Mouse (Mus musculus) heart, adult 2 months (tissue): ENCODE measurements around the gene Mybl2. TPM values are rescaled to one million over a fixed set of nuclear protein-coding genes. Genes with fewer than 3 reads are reported as not detected.
A peak's percentile ranks its signal among the peaks of the same experiment; 100 is the strongest.

Source experiments
- DNase-seq, 2 experiments: peaks; one replicate each; pipeline ENCODE4 v3.0.0; 2021
- H3K27ac ChIP-seq: fragments of 200-600 bp; 2 replicates; pipeline ENCODE4 v1.8.1; 2022
- H3K27me3 ChIP-seq: fragments of 200-500 bp; 2 replicates; pipeline ENCODE4 v1.6.1; 2012; ENCODE audit warnings: mild to moderate bottlenecking, low read length, inconsistent platforms, mixed read lengths; ENCODE audit not compliant: control insufficient read depth, insufficient read depth
- H3K36me3 ChIP-seq: fragments of 200-500 bp; 2 replicates; pipeline ENCODE4 v1.6.1; 2012; ENCODE audit warnings: low read length, inconsistent platforms; ENCODE audit not compliant: control insufficient read depth, insufficient read depth
- H3K4me1 ChIP-seq: fragments of 200-500 bp; 2 replicates; pipeline ENCODE4 v1.6.1; 2011; ENCODE audit warnings: low read length; ENCODE audit not compliant: control insufficient read depth, insufficient read depth
- H3K4me3 ChIP-seq: fragments of 200-600 bp; 2 replicates; pipeline ENCODE4 v1.8.1; 2022
- H3K79me2 ChIP-seq: fragments of 200-500 bp; replicated peaks from 2 replicates; pipeline ENCODE4 v1.6.1; 2012; ENCODE audit warnings: mild to moderate bottlenecking, inconsistent platforms, low read length, moderate library complexity, mixed read lengths; ENCODE audit not compliant: control insufficient read depth, insufficient read depth
- H3K9ac ChIP-seq: fragments of 200-500 bp; 2 replicates; pipeline ENCODE4 v1.6.1; 2012; ENCODE audit warnings: low read depth, mild to moderate bottlenecking, control low read depth, inconsistent platforms, low read length, mixed read lengths
- CTCF ChIP-seq: fragments of 200-600 bp; IDR thresholded peaks from 2 replicates; pipeline ENCODE4 v1.8.1; 2022; ENCODE audit warnings: antibody characterized with exemption, mild to moderate bottlenecking, moderate library complexity
- EP300 ChIP-seq: fragments of 200-500 bp; IDR thresholded peaks from 2 replicates; pipeline ENCODE4 v1.6.1; 2011; ENCODE audit warnings: low read depth, low read length, control low read depth; ENCODE audit not compliant: insufficient read depth
- POLR2A ChIP-seq: fragments of 200-500 bp; IDR thresholded peaks from 2 replicates; pipeline ENCODE4 v1.6.1; 2011; ENCODE audit warnings: mild to moderate bottlenecking, low read depth, low read length, control low read depth; ENCODE audit not compliant: insufficient read depth
- WGBS: fragments of 180-500 bp; shearing (Covaris S2); methylation state at CpG from one replicate; pipeline ENCODE4 v1.1.7; 2018; 5-methylcytosine and 5-hydroxymethylcytosine counted together
- intact Hi-C: fragments of 180-260 bp; cut with DNase I; formaldehyde crosslinking; loops from one replicate; pipeline ENCODE4 v1.15.1; 2025
- polyA plus RNA-seq: library from polyadenylated mRNA; depleted of rRNA; stranded (reverse); fragments of >200 nt; gene quantifications from 2 replicates; pipeline ENCODE4 v1.2.3, GENCODE M21; 2012
- total RNA-seq, 2 experiments: library from RNA; stranded (reverse); gene quantifications; 2 replicates each; pipeline ENCODE4 v1.2.3; 2021

The Mybl2 gene
- total and polyA plus RNA-seq, 3 experiments: 0.16 to 0.41 (median 0.18) TPM

- no peak for TF ChIP-seq CTCF
- TF ChIP-seq EP300: no peak
- TF ChIP-seq POLR2A: no peak
- WGBS: 64% methylated on average over 13 of the region's 13 CpGs
Observed at GRCm38 (mm10) chr2:163104086-163104770, 49.7 kb downstream of the Mybl2 start.

DNA sequence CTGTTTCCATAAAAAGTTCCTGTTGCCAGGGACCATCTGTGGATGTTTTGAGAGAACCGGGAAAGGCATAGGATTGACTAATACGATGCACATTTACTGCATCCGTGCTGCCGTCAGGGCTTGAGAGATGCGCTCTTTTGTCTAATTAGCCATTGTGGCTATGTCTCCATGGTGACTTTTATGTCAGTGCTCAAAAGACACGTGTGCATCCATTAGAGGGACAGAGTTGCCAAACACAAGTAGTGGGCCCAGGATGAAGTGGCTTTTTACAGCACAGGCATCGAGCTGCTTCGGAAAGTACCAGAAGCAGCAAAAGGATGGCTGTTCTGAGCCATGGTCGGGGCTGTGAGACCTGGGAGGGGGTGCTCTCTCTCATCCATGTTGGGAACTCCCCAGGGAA, 53.9 kb downstream of the Mybl2 start:
- Histone ChIP-seq H3K9ac (no peak overlapping the region), H3K27ac (no peak overlapping the region), H3K27me3 (no peaks in the 10 kb centered on the region), H3K4me3 (no peak overlapping the region), H3K4me1 (no peaks in the 10 kb centered on the region), H3K79me2 (no peaks in the 10 kb centered on the region), H3K36me3 (no peaks in the 10 kb centered on the region)
- WGBS: 80% methylated on average over 9 of the region's 9 CpGs
- TF ChIP-seq POLR2A (no peak), EP300 (no peak), CTCF (no peak)
- no peak for DNase-seq
- intact Hi-C loops: no loop called here

More at GRCm38 (mm10) chr2:163104086-163104770, 49.7 kb downstream of the Mybl2 start:
- Histone ChIP-seq H3K79me2 (no peaks in the 10 kb centered on the region), H3K27ac (no peak overlapping the region), H3K27me3 (no peaks in the 10 kb centered on the region), H3K36me3 (no peaks in the 10 kb centered on the region), H3K4me1 (no peaks in the 10 kb centered on the region), H3K4me3 (no peak overlapping the region), H3K9ac (no peak overlapping the region)
- DNase-seq: peak; percentile 10 to 27
- intact Hi-C loops: loop anchor here (5.0 kb wide), 1 partner anchor 98 kb away; the partner anchor contains the start of gene Tox2

- intact Hi-C loops: no loop called here
- no peaks in the 10 kb centered on the region for H3K36me3 ChIP-seq
- H3K4me3 ChIP-seq: no peak overlapping the region
- H3K79me2 ChIP-seq: no peaks in the 10 kb centered on the region
- no peaks in the 10 kb centered on the region for H3K27me3 ChIP-seq
- H3K4me1 ChIP-seq: no peaks in the 10 kb centered on the region
- no peak overlapping the region for H3K9ac ChIP-seq
- peak; percentile 27 for TF ChIP-seq CTCF
- TF ChIP-seq POLR2A: no peak
- no peak for DNase-seq
- H3K27ac ChIP-seq: no peak overlapping the region
- 86% methylated on average over 1 of the region's 1 CpGs for WGBS
Observed at GRCm38 (mm10) chr2:163110706-163111105, 56.2 kb downstream of the Mybl2 start.

DNA sequence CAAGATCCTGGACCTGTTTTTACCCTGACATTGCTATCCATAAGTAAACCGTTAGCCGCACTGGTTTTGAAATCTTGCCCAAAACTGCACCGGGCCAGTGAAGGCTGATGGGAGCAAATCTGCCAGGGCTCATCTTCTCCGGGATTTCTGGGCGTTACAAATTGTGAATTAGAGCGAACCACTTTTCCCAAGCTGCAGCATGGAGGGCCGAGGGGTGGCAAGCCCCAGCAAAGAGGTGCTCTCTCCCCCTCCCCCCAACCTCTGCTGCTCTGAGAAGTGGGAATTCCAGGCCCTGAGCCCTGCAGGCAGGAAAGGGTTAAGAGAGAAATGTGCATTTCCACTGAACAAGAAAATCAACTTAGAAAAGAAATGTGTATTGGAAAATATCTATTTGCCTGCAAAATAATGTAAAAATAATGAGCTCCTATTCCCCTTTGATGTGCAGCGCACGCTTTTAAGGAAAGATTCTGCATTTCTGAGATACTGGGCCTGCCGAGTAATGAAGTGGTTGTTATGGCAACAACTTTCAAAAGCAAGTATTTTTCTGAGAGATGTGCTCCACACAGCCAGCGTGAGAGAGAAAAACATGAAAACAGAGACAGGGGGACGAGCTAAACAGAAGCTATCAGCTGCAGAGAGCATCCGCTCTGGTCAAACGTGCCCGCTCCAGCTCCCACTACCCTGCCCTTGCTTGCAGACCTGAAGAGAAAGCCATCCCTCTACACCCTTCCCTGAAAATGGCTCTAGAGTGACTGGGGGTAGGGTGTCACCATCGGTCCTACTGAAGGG, 57.1 kb downstream of the Mybl2 start:
- Histone ChIP-seq H3K9ac (no peak overlapping the region), H3K4me3 (no peak overlapping the region), H3K4me1 (no peaks in the 10 kb centered on the region), H3K27me3 (no peaks in the 10 kb centered on the region), H3K27ac (no peak overlapping the region), H3K36me3 (no peaks in the 10 kb centered on the region), H3K79me2 (no peaks in the 10 kb centered on the region)
- 69% methylated on average over 16 of the region's 16 CpGs for WGBS
- DNase-seq: no peak
- intact Hi-C loops: no loop called here
- TF ChIP-seq EP300 (no peak), POLR2A (no peak), CTCF (no peak)

GRCm38 (mm10) chr2:163120626-163121352, 66.3 kb downstream of the Mybl2 start:
- no peaks in the 10 kb centered on the region for H3K79me2 ChIP-seq
- H3K4me1 ChIP-seq: peaks cover 2% of the 10 kb centered on the region
- H3K27ac ChIP-seq: no peak overlapping the region
- H3K9ac ChIP-seq: no peak overlapping the region
- TF ChIP-seq EP300 (no peak), POLR2A (no peak), CTCF (no peak)
- WGBS: 59% methylated on average over 15 of the region's 15 CpGs
- no peaks in the 10 kb centered on the region for H3K36me3 ChIP-seq
- no peak for DNase-seq
- no peak overlapping the region for H3K4me3 ChIP-seq
- H3K27me3 ChIP-seq: peaks cover 2% of the 10 kb centered on the region; the same call in 1 of the 2 replicates
- intact Hi-C loops: no loop called here
